Mouse (Mus musculus) spleen, adult 2 months (tissue): Measurements from ENCODE around the gene Mybpc2.

Source experiments
- CTCF ChIP-seq: fragments of 200-500 bp; IDR thresholded peaks from 2 replicates; pipeline ENCODE4 v1.5.1; 2011; ENCODE audit warnings: mild to moderate bottlenecking, inconsistent platforms; ENCODE audit not compliant: insufficient read depth, insufficient read length, insufficient replicate concordance; ENCODE audit errors: extremely low read depth
- POLR2A ChIP-seq: fragments of 200-500 bp; IDR thresholded peaks from 2 replicates; pipeline ENCODE4 v1.6.1; 2011; ENCODE audit warnings: low read depth, low read length, inconsistent platforms

DNA sequence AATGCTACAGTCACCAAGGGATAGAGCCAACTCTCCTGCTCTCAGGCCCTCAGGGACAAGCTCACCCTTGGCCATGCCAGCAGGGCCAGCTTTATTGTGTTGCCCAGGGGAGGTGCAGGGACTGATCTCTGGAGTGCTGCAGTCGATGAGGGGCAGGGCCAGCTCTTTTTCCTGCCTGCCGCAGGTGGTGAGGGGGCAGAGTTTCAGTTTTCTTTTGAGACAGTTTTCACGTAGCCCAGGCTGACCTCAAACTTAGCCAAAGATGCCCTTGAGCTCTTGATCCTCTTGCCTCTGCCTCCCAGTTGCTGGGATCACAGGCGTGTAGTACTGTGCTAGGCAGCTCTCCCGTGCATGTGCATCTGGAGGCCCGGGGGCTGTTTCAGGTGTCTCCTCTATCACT, 46.5 kb upstream of the Mybpc2 start:
- no peak for TF ChIP-seq POLR2A
- TF ChIP-seq CTCF, result no peak
